Mouse (Mus musculus): ENCODE measurements around the gene Chst4.

DNA sequence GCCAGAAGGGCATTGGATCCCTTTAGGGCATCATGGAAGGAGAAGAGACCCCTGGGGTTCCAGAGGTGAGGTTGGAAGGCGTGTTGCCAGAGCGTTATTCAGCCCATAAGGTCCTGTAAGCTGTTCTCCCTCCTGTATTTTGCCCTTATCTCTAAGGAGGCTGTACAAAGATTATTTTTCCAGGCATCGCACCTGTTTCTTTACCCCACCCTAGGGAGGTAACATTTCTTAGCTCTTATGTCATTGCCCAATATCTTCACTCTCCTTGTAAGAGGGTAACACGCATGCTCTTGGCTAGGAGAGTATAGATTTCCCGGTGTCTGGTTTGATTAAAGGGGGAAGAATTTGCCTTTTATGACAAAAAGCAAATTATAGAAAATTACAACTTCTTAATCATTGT lies at the start of gene Chst4:
- TF ChIP-seq CTCF (IDR thresholded peaks at IDR 0.05) (no peak), POLR2A (IDR thresholded peaks at IDR 0.05; ENCODE audit: insufficient read depth, low read depth, low read length) (no peak)

All from heart, adult 2 months (tissue).